Mouse (Mus musculus) cortical plate, adult 2 months (tissue): ENCODE measurements at regions not wholly inside any gene's neighbourhood (a gene's known extent, or its start where the extent isn't known, plus 50 kb on each side); places are given as distances from the start of the nearest gene placed in this dataset.
A peak's percentile ranks its signal among the peaks of the same experiment; 100 is the strongest.

Experiments used
- CTCF ChIP-seq: fragments of 200-500 bp; IDR thresholded peaks from 2 replicates; pipeline ENCODE4 v1.5.1; 2011; ENCODE audit warnings: mild to moderate bottlenecking, control low read depth, low read length; ENCODE audit not compliant: insufficient read depth; ENCODE audit errors: extremely low read depth
- POLR2A ChIP-seq: fragments of 200-500 bp; IDR thresholded peaks from 2 replicates; pipeline ENCODE4 v1.6.1; 2011; ENCODE audit warnings: mild to moderate bottlenecking, low read length, control low read depth; ENCODE audit not compliant: insufficient read depth; ENCODE audit errors: extremely low read depth

DNA sequence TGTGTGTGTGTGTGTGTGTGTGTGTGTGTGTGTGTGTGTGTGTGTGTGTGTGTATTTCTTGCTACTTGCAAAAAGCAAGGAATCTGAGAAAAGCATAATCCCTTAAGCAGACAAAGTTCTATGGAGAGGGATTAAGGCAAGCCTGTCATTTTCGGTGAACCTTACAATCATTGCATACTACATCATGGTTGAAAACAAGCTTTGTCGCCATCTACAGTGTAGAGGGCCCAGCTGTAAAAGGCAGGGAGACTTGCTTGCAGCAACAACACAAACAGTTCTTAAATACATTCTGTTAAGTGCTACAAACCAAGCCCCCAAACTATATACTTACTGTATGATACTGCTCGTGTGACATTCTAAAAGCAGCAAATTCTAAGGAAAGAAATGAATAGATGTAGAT is 216.0 kb upstream of the Mon1b start:
- peak; percentile 42 for TF ChIP-seq CTCF
- TF ChIP-seq POLR2A, result no peak
